Mouse (Mus musculus) limb, embryonic 10.5 days (tissue): ENCODE data around the gene Pde6b. TPM values are rescaled to one million over a fixed set of nuclear protein-coding genes. Genes with fewer than 3 reads are reported as not detected.

Experiments used
- DNase-seq: peaks from one replicate; pipeline ENCODE4 v3.0.0-alpha.2; 2017; ENCODE audit warnings: low spot score
- H3K27ac ChIP-seq: fragments of 300-500 bp; sonication (generic); 2 replicates; pipeline ENCODE4 v1.5.1; 2016; ENCODE audit warnings: mild to moderate bottlenecking
- H3K27me3 ChIP-seq: fragments of 300-500 bp; sonication (generic); 2 replicates; pipeline ENCODE4 v1.6.1; 2016; ENCODE audit warnings: low read depth, mild to moderate bottlenecking; ENCODE audit not compliant: poor library complexity, severe bottlenecking
- H3K36me3 ChIP-seq: fragments of 300-500 bp; sonication (generic); 2 replicates; pipeline ENCODE4 v1.6.1; 2016; ENCODE audit warnings: mild to moderate bottlenecking, moderate library complexity
- H3K4me1 ChIP-seq: fragments of 300-500 bp; sonication (generic); 2 replicates; pipeline ENCODE4 v1.6.1; 2016
- H3K4me3 ChIP-seq: fragments of 300-500 bp; sonication (generic); 2 replicates; pipeline ENCODE4 v1.5.1; 2016; ENCODE audit warnings: mild to moderate bottlenecking, moderate library complexity
- H3K9me3 ChIP-seq: fragments of 300-500 bp; sonication (generic); replicated peaks from 2 replicates; pipeline ENCODE4 v1.6.1; 2016; ENCODE audit warnings: mild to moderate bottlenecking
- WGBS: fragments of 180-500 bp; shearing (Covaris S2); methylation state at CpG from one replicate; pipeline ENCODE4 v1.1.7; 2016; 5-methylcytosine and 5-hydroxymethylcytosine counted together
- polyA plus RNA-seq: library from polyadenylated mRNA; unstranded; fragments of >200 nt; fragmentation: Nextera tagmentation; extraction: Ambion mirVana; gene quantifications from 2 replicates; pipeline ENCODE4 v1.2.1, GENCODE M21; 2016

Gene Pde6b
- polyA plus RNA-seq, 1 experiment from 2014 or later = 0.11 TPM

- Histone ChIP-seq H3K4me1 (no peaks in the 10 kb centered on the region), H3K27me3 (no peaks in the 10 kb centered on the region), H3K9me3 (no peaks in the 10 kb centered on the region), H3K36me3 (no peaks in the 10 kb centered on the region), H3K27ac (no peak overlapping the region), H3K4me3 (no peak overlapping the region)
- 71% methylated on average over 2 of the region's 2 CpGs for WGBS
- DNase-seq = no peak
Observed at GRCm38 (mm10) chr5:108414711-108415110, 26.5 kb downstream of the Pde6b start.

- no peak for DNase-seq
Observed at GRCm38 (mm10) chr5:108422741-108423140, 34.5 kb downstream of the Pde6b start.

DNA sequence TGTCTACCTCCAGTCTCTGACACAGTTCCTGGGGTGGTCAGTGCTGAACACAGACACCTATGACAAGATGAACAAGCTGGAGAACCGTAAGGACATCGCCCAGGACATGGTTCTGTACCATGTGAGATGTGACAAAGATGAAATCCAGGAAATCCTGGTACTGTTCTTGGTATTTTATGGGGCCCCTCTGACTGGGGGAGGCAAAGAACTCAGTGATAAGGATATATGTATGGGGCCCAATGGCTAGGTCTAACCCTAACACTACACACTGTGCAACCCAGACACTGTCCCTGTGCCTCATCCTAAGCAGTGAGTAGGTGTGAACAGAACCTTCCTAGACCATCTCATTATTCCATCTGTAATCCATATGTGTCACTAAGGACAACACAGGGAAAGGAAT lies 35.2 kb downstream of the Pde6b start:
- Histone ChIP-seq H3K27ac (no peak overlapping the region), H3K27me3 (no peaks in the 10 kb centered on the region), H3K36me3 (no peaks in the 10 kb centered on the region), H3K9me3 (no peaks in the 10 kb centered on the region), H3K4me1 (no peaks in the 10 kb centered on the region), H3K4me3 (no peak overlapping the region)
- WGBS = 89% methylated on average over 2 of the region's 2 CpGs
- DNase-seq = no peak

More at GRCm38 (mm10) chr5:108422741-108423140, 34.5 kb downstream of the Pde6b start:
- Histone ChIP-seq H3K9me3 (no peaks in the 10 kb centered on the region), H3K27ac (no peak overlapping the region), H3K4me1 (no peaks in the 10 kb centered on the region), H3K36me3 (no peaks in the 10 kb centered on the region), H3K4me3 (no peak overlapping the region), H3K27me3 (no peaks in the 10 kb centered on the region)
- WGBS = 83% methylated on average over 3 of the region's 3 CpGs

- WGBS = 42% methylated on average over 1 of the region's 1 CpGs
- Histone ChIP-seq H3K27ac (no peak overlapping the region), H3K27me3 (no peaks in the 10 kb centered on the region), H3K4me3 (no peak overlapping the region), H3K4me1 (no peaks in the 10 kb centered on the region), H3K9me3 (no peaks in the 10 kb centered on the region), H3K36me3 (peaks cover 26% of the 10 kb centered on the region)
- DNase-seq = peak; percentile 37
Observed at GRCm38 (mm10) chr5:108427186-108427585, 39.0 kb downstream of the Pde6b start.

- Histone ChIP-seq H3K27me3 (0 out of 2 replicates have a peak, but pooled peaks cover 4% of the 10 kb centered on the region), H3K27ac (no peak overlapping the region), H3K4me3 (no peak overlapping the region), H3K36me3 (peaks cover 34% of the 10 kb centered on the region), H3K4me1 (peaks cover 15% of the 10 kb centered on the region), H3K9me3 (no peaks in the 10 kb centered on the region)
- no peak for DNase-seq
- 92% methylated on average over 6 of the region's 6 CpGs for WGBS
Observed at GRCm38 (mm10) chr5:108431196-108431595, 43.0 kb downstream of the Pde6b start.

DNA sequence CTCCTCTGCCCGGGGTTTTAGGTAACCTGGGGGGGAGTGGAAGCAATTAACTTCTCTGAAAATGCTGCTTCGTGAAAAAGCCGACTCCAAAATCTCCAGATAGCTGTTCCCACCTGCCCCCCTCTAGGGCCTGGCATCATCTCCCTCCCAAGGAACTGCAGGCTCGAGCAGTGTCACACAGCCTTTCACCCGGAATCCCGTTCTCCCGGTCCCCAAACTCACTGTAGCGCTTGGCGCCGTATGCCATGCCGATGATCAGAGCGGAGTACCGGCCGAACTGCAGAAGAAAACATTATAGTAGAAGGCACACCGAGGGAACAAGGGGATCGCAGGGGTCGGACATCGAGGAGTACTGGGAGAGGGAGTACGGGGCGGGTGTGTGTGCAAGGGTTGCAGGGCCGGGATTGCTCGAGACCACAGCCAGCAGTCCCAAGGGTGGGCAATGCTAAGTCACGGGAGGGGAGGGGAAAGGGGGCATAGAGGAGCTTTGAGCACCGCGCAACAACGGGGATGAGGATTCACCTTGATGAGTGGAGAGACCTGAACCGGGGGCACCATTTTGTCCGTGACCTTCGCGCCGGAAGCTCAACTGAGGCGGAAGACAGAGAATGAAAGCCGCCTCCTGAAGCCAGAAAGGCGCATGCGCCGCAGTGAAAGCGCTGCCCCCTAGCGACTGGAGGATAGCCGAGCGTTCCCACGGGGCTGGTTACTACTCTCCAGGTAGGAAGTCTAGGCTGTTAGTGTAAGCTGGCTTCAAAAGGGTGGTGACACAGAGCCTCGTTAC lies 45.8 kb downstream of the Pde6b start, which contains the start of gene Atp5k:
Gene Atp5k (minus strand): TSS at position 645 of the 784 bp plus-strand sequence.
- Histone ChIP-seq H3K36me3 (peaks cover 34% of the 10 kb centered on the region), H3K4me3 (peak within 1 kb of the TSS; percentile 89), H3K4me1 (peaks cover 15% of the 10 kb centered on the region), H3K9me3 (no peaks in the 10 kb centered on the region), H3K27me3 (0 out of 2 replicates have a peak, but pooled peaks cover 7% of the 10 kb centered on the region), H3K27ac (peak within 1 kb of the TSS; percentile 92)
- under 1% methylated on average over 42 of the region's 42 CpGs for WGBS
- peak; percentile 94 for DNase-seq

- 67% methylated on average over 2 of the region's 2 CpGs for WGBS
- no peaks in the 10 kb centered on the region for H3K9me3 ChIP-seq
- 0 out of 2 replicates have a peak, but pooled peaks cover 7% of the 10 kb centered on the region for H3K27me3 ChIP-seq
- H3K4me1 ChIP-seq = peaks cover 15% of the 10 kb centered on the region
- H3K27ac ChIP-seq = no peak overlapping the region
- DNase-seq = no peak
- H3K4me3 ChIP-seq = no peak overlapping the region
- peaks cover 18% of the 10 kb centered on the region for H3K36me3 ChIP-seq
Observed at GRCm38 (mm10) chr5:108436101-108436500, 47.9 kb downstream of the Pde6b start.

DNA sequence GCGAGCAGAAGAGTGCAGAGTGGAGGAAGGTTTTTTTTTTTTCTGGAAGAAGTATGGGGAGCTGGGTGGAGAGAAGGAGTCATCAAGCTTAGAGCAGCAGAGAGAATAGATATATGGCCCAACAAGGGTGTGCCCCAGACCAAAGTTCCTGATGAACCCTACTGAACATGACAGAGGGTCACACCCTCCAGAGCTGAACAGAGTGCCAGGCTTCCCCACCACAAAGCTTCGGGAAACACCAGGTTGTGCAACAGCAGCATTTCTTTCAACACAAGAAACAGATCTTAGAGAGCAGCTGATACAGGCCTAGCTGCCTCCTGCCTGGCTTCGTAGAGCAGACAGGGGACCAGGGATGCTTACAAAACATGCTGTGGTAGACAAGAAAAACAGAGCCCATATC lies 58.8 kb downstream of the Pde6b start:
- no peak overlapping the region for H3K4me3 ChIP-seq
- no peaks in the 10 kb centered on the region for H3K9me3 ChIP-seq
- WGBS = 86% methylated on average over 3 of the region's 3 CpGs
- H3K36me3 ChIP-seq = no peaks in the 10 kb centered on the region
- DNase-seq = no peak
- no peak overlapping the region for H3K27ac ChIP-seq
- H3K27me3 ChIP-seq = peaks cover 36% of the 10 kb centered on the region
- peaks cover 16% of the 10 kb centered on the region for H3K4me1 ChIP-seq

GRCm38 (mm10) chr5:108447857-108448256 lies 59.7 kb downstream of the Pde6b start:
- Histone ChIP-seq H3K9me3 (no peaks in the 10 kb centered on the region), H3K4me3 (no peak overlapping the region), H3K36me3 (no peaks in the 10 kb centered on the region), H3K27ac (no peak overlapping the region), H3K4me1 (peaks cover 16% of the 10 kb centered on the region), H3K27me3 (peaks cover 36% of the 10 kb centered on the region)
- DNase-seq = no peak
- 81% methylated on average over 7 of the region's 7 CpGs for WGBS

GRCm38 (mm10) chr5:108448785-108449668 lies 60.8 kb downstream of the Pde6b start, which contains the start of gene Mfsd7a:
Gene Mfsd7a (minus strand): TSS chr5:108448891.
- Histone ChIP-seq H3K4me3 (peak within 1 kb of the TSS; percentile 50), H3K9me3 (no peaks in the 10 kb centered on the region), H3K27me3 (peaks cover 36% of the 10 kb centered on the region), H3K36me3 (no peaks in the 10 kb centered on the region), H3K4me1 (peaks cover 16% of the 10 kb centered on the region), H3K27ac (peak within 1 kb of the TSS; percentile 51; the same call in 1 of the 2 replicates)
- peak; percentile 73 for DNase-seq
- 11% methylated on average over 24 of the region's 24 CpGs for WGBS

DNA sequence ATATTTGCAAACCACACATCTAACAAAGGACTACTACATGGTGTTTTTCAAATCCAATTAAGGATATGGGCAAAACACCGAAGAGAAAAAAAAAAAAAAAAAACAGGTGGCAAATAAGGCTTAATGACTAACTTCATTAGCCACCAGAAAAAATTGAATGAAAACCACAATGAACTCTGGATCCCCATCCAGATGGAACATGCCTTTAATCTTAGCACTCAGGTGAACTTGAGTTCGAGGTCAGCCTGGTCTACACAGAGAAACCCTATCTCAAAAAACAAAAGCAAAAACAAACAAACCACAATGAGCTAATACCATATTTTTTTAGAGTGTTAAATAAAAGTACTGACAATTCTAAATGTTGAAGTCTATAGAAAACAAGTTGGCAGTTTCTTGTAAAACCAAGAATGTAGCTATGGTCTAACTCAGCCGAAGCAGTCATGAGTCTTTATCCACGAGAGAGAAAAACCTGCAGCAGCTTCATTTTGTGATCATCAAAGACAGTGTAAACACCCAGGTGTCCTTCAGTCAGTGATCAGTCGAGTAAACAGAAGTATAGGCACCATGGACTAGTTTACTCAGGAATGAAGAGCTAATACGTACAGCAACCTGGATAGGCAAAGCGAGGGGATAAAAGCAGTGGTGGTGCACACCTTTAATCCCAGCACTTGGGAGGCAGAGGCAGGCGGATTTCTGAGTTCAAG lies 62.8 kb downstream of the Pde6b start:
- Histone ChIP-seq H3K9me3 (no peaks in the 10 kb centered on the region), H3K4me3 (no peak overlapping the region), H3K27me3 (peaks cover 36% of the 10 kb centered on the region), H3K36me3 (no peaks in the 10 kb centered on the region), H3K27ac (no peak overlapping the region), H3K4me1 (peaks cover 16% of the 10 kb centered on the region)
- DNase-seq = no peak
- 79% methylated on average over 8 of the region's 8 CpGs for WGBS

DNA sequence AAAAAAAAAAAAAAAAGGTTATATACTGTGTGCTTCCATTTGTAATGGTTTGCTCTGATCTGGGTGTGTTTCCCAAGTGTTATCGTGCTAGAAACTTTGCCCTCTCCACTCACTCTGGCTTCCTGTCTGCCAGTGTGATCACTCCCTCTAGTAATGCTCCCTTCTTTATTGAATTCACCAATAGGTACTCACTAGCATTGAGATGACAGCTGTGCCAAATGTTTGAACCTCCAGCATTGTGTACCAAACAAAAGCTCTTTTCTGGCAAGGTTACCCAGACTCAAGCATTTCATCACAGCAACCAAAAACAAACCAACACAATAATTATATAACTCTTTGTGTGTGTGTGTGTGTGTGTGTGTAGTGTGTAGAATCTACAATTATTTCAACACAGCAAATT lies 63.4 kb downstream of the Pde6b start:
- DNase-seq = no peak
- Histone ChIP-seq H3K4me3 (no peak overlapping the region), H3K4me1 (peaks cover 16% of the 10 kb centered on the region), H3K36me3 (no peaks in the 10 kb centered on the region), H3K27ac (no peak overlapping the region), H3K27me3 (peaks cover 30% of the 10 kb centered on the region), H3K9me3 (no peaks in the 10 kb centered on the region)
- WGBS = 86% methylated on average over 1 of the region's 1 CpGs
